Mouse (Mus musculus) limb, embryonic 13.5 days (tissue): Measurements from ENCODE around the gene Ebf1. TPM values are rescaled to one million over a fixed set of nuclear protein-coding genes. Genes with fewer than 3 reads are reported as not detected.
A peak's percentile ranks its signal among the peaks of the same experiment; 100 is the strongest.

Experiments
- ATAC-seq: fragments of 200-750 bp; cut with Nextera tagmentation; 2 replicates; pipeline ENCODE4 v1.8.0; 2017; ENCODE audit warnings: low read depth, moderate number of reproducible peaks, moderate TSS enrichment; ENCODE audit not compliant: low FRiP score
- H3K27ac ChIP-seq: fragments of 300-500 bp; sonication (generic); 2 replicates; pipeline ENCODE4 v1.5.1; 2015; ENCODE audit warnings: inconsistent platforms, mild to moderate bottlenecking, moderate library complexity
- H3K27me3 ChIP-seq: fragments of 300-500 bp; sonication (generic); 2 replicates; pipeline ENCODE4 v1.6.1; 2015; ENCODE audit warnings: mild to moderate bottlenecking, inconsistent platforms
- H3K36me3 ChIP-seq: fragments of 300-500 bp; sonication (generic); 2 replicates; pipeline ENCODE4 v1.6.1; 2015; ENCODE audit warnings: inconsistent platforms, mild to moderate bottlenecking, moderate library complexity
- H3K4me1 ChIP-seq: fragments of 300-500 bp; sonication (generic); 2 replicates; pipeline ENCODE4 v1.6.1; 2015; ENCODE audit warnings: inconsistent platforms
- H3K4me2 ChIP-seq: fragments of 300-500 bp; sonication (generic); replicated peaks from 2 replicates; pipeline ENCODE4 v1.6.1; 2015; ENCODE audit warnings: inconsistent platforms, mild to moderate bottlenecking, moderate library complexity
- H3K4me3 ChIP-seq: fragments of 300-500 bp; sonication (generic); 2 replicates; pipeline ENCODE4 v1.5.1; 2015; ENCODE audit warnings: moderate library complexity, mild to moderate bottlenecking, inconsistent platforms
- H3K9ac ChIP-seq: fragments of 300-500 bp; sonication (generic); 2 replicates; pipeline ENCODE4 v1.6.1; 2015; ENCODE audit warnings: mild to moderate bottlenecking, inconsistent platforms
- H3K9me3 ChIP-seq: fragments of 300-500 bp; sonication (generic); 2 replicates; pipeline ENCODE4 v1.6.1; 2016; ENCODE audit warnings: inconsistent platforms
- WGBS: fragments of 180-500 bp; shearing (Covaris S2); methylation state at CpG from one replicate; pipeline ENCODE4 v1.1.7; 2015; 5-methylcytosine and 5-hydroxymethylcytosine counted together
- polyA plus RNA-seq: library from polyadenylated mRNA; unstranded; fragments of >200 nt; fragmentation: Nextera tagmentation; extraction: Ambion mirVana; gene quantifications from 2 replicates; pipeline ENCODE4 v1.2.1, GENCODE M21; 2015

Ebf1 gene
- polyA plus RNA-seq, 1 experiment from 2014 or later: 103 TPM

- H3K36me3 ChIP-seq: peaks cover 4% of the 10 kb centered on the region; the same call in 1 of the 2 replicates
- H3K9ac ChIP-seq: no peak overlapping the region
- H3K27ac ChIP-seq: no peak overlapping the region
- no peaks in the 10 kb centered on the region for H3K9me3 ChIP-seq
- no peak for ATAC-seq
- whole genome bisulfite sequencing: 77% methylated on average over 4 of the region's 4 CpGs
- no peaks in the 10 kb centered on the region for H3K27me3 ChIP-seq
- no peak overlapping the region for H3K4me3 ChIP-seq
- peaks cover 12% of the 10 kb centered on the region; the same call in 1 of the 2 replicates for H3K4me1 ChIP-seq
- no peak overlapping the region for H3K4me2 ChIP-seq
These were observed 265.4 kb downstream of the Ebf1 start for GRCm38 (mm10) chr11:44882476-44882970.

GRCm38 (mm10) chr11:44884337-44884736 lies 267.2 kb downstream of the Ebf1 start:
- Histone ChIP-seq H3K27me3 (no peaks in the 10 kb centered on the region), H3K9ac (no peak overlapping the region), H3K4me2 (no peak overlapping the region), H3K4me1 (peaks cover 12% of the 10 kb centered on the region; the same call in 1 of the 2 replicates), H3K36me3 (peaks cover 4% of the 10 kb centered on the region; the same call in 1 of the 2 replicates), H3K4me3 (no peak overlapping the region), H3K27ac (no peak overlapping the region), H3K9me3 (no peaks in the 10 kb centered on the region)
- no peak for ATAC-seq
- WGBS: 79% methylated on average over 3 of the region's 3 CpGs

GRCm38 (mm10) chr11:44886897-44887296 lies 269.8 kb downstream of the Ebf1 start:
- H3K4me3 ChIP-seq: no peak overlapping the region
- no peak for ATAC-seq
- 75% methylated on average over 2 of the region's 2 CpGs for WGBS
- H3K27ac ChIP-seq: no peak overlapping the region
- peaks cover 4% of the 10 kb centered on the region; the same call in 1 of the 2 replicates for H3K36me3 ChIP-seq
- no peaks in the 10 kb centered on the region for H3K27me3 ChIP-seq
- no peak overlapping the region for H3K4me2 ChIP-seq
- H3K4me1 ChIP-seq: peaks cover 5% of the 10 kb centered on the region; the same call in 1 of the 2 replicates
- no peak overlapping the region for H3K9ac ChIP-seq
- no peaks in the 10 kb centered on the region for H3K9me3 ChIP-seq

GRCm38 (mm10) chr11:44887691-44888090 lies 270.6 kb downstream of the Ebf1 start:
- no peak overlapping the region for H3K4me2 ChIP-seq
- ATAC-seq: no peak
- H3K36me3 ChIP-seq: peaks cover 4% of the 10 kb centered on the region
- no peak overlapping the region for H3K9ac ChIP-seq
- H3K4me1 ChIP-seq: peaks cover 5% of the 10 kb centered on the region; the same call in 1 of the 2 replicates
- H3K27ac ChIP-seq: no peak overlapping the region
- no peak overlapping the region for H3K4me3 ChIP-seq
- WGBS: 85% methylated on average over 7 of the region's 7 CpGs
- no peaks in the 10 kb centered on the region for H3K27me3 ChIP-seq
- H3K9me3 ChIP-seq: no peaks in the 10 kb centered on the region

GRCm38 (mm10) chr11:44888390-44888789 lies 271.3 kb downstream of the Ebf1 start:
- no peak overlapping the region for H3K4me2 ChIP-seq
- no peak for ATAC-seq
- H3K27me3 ChIP-seq: no peaks in the 10 kb centered on the region
- H3K9ac ChIP-seq: no peak overlapping the region
- peaks cover 8% of the 10 kb centered on the region for H3K36me3 ChIP-seq
- H3K27ac ChIP-seq: no peak overlapping the region
- peaks cover 5% of the 10 kb centered on the region; the same call in 1 of the 2 replicates for H3K4me1 ChIP-seq
- H3K9me3 ChIP-seq: no peaks in the 10 kb centered on the region
- no peak overlapping the region for H3K4me3 ChIP-seq
- 93% methylated on average over 4 of the region's 4 CpGs for WGBS

GRCm38 (mm10) chr11:44892814-44893521 lies 275.9 kb downstream of the Ebf1 start:
- WGBS: 73% methylated on average over 18 of the region's 18 CpGs
- Histone ChIP-seq H3K9me3 (no peaks in the 10 kb centered on the region), H3K4me1 (peaks cover 30% of the 10 kb centered on the region), H3K27me3 (no peaks in the 10 kb centered on the region), H3K36me3 (peaks cover 4% of the 10 kb centered on the region; the same call in 1 of the 2 replicates), H3K4me3 (no peak overlapping the region), H3K9ac (no peak overlapping the region), H3K27ac (no peak overlapping the region), H3K4me2 (no peak overlapping the region)
- no peak for ATAC-seq

GRCm38 (mm10) chr11:44893986-44894385 lies 276.9 kb downstream of the Ebf1 start:
- H3K36me3 ChIP-seq: peaks cover 4% of the 10 kb centered on the region; the same call in 1 of the 2 replicates
- H3K4me1 ChIP-seq: peaks cover 30% of the 10 kb centered on the region
- H3K9me3 ChIP-seq: no peaks in the 10 kb centered on the region
- H3K27ac ChIP-seq: no peak overlapping the region
- no peak overlapping the region for H3K4me3 ChIP-seq
- no peak overlapping the region for H3K4me2 ChIP-seq
- no peaks in the 10 kb centered on the region for H3K27me3 ChIP-seq
- no peak for ATAC-seq
- no peak overlapping the region for H3K9ac ChIP-seq

- H3K4me2 ChIP-seq: no peak overlapping the region
- ATAC-seq: no peak
- H3K4me3 ChIP-seq: no peak overlapping the region
- no peak overlapping the region for H3K27ac ChIP-seq
- 95% methylated on average over 4 of the region's 4 CpGs for WGBS
- H3K27me3 ChIP-seq: no peaks in the 10 kb centered on the region
- no peak overlapping the region for H3K9ac ChIP-seq
- H3K4me1 ChIP-seq: peaks cover 30% of the 10 kb centered on the region
- H3K9me3 ChIP-seq: no peaks in the 10 kb centered on the region
- peaks cover 4% of the 10 kb centered on the region; the same call in 1 of the 2 replicates for H3K36me3 ChIP-seq
These were observed 277.7 kb downstream of the Ebf1 start for GRCm38 (mm10) chr11:44894798-44895197.

- no peak overlapping the region for H3K9ac ChIP-seq
- H3K4me3 ChIP-seq: no peak overlapping the region
- H3K36me3 ChIP-seq: peaks cover 4% of the 10 kb centered on the region; the same call in 1 of the 2 replicates
- H3K4me1 ChIP-seq: peaks cover 36% of the 10 kb centered on the region
- H3K27ac ChIP-seq: peak overlapping the region; percentile 28; the same call in 1 of the 2 replicates
- 71% methylated on average over 1 of the region's 1 CpGs for WGBS
- ATAC-seq: peak; percentile 54; the same call in 1 of the 2 replicates
- no peaks in the 10 kb centered on the region for H3K27me3 ChIP-seq
- no peaks in the 10 kb centered on the region for H3K9me3 ChIP-seq
- no peak overlapping the region for H3K4me2 ChIP-seq
These were observed 278.8 kb downstream of the Ebf1 start for GRCm38 (mm10) chr11:44895893-44896292.

GRCm38 (mm10) chr11:44897140-44897665 lies 280.1 kb downstream of the Ebf1 start:
- no peaks in the 10 kb centered on the region for H3K9me3 ChIP-seq
- H3K27me3 ChIP-seq: no peaks in the 10 kb centered on the region
- peaks cover 46% of the 10 kb centered on the region for H3K4me1 ChIP-seq
- 75% methylated on average over 10 of the region's 10 CpGs for WGBS
- H3K27ac ChIP-seq: no peak overlapping the region
- no peak overlapping the region for H3K9ac ChIP-seq
- peaks cover 4% of the 10 kb centered on the region; the same call in 1 of the 2 replicates for H3K36me3 ChIP-seq
- no peak for ATAC-seq
- no peak overlapping the region for H3K4me3 ChIP-seq
- no peak overlapping the region for H3K4me2 ChIP-seq

GRCm38 (mm10) chr11:44899554-44899953 lies 282.4 kb downstream of the Ebf1 start:
- H3K36me3 ChIP-seq: no peaks in the 10 kb centered on the region
- no peak overlapping the region for H3K9ac ChIP-seq
- H3K27ac ChIP-seq: no peak overlapping the region
- H3K27me3 ChIP-seq: no peaks in the 10 kb centered on the region
- no peaks in the 10 kb centered on the region for H3K9me3 ChIP-seq
- peaks cover 61% of the 10 kb centered on the region for H3K4me1 ChIP-seq
- ATAC-seq: no peak
- no peak overlapping the region for H3K4me2 ChIP-seq
- no peak overlapping the region for H3K4me3 ChIP-seq

GRCm38 (mm10) chr11:44899965-44900364 lies 282.8 kb downstream of the Ebf1 start:
- Histone ChIP-seq H3K9ac (no peak overlapping the region), H3K4me1 (peaks cover 60% of the 10 kb centered on the region), H3K27ac (no peak overlapping the region), H3K4me2 (no peak overlapping the region), H3K27me3 (no peaks in the 10 kb centered on the region), H3K4me3 (no peak overlapping the region), H3K9me3 (no peaks in the 10 kb centered on the region), H3K36me3 (no peaks in the 10 kb centered on the region)
- no peak for ATAC-seq
- WGBS: 58% methylated on average over 7 of the region's 7 CpGs
